Mouse (Mus musculus) C2C12 (cell line): ENCODE results near the gene Ptpn5.

Experiments used
- CTCF ChIP-seq: IDR thresholded peaks from one replicate; pipeline ENCODE4 v1.5.1; 2011; ENCODE audit not compliant: control insufficient read depth, insufficient read depth, insufficient read length
- MYOG ChIP-seq: IDR thresholded peaks from one replicate; pipeline ENCODE4 v1.6.1; 2011; ENCODE audit not compliant: control insufficient read depth, insufficient read length; ENCODE audit errors: extremely low read depth

DNA sequence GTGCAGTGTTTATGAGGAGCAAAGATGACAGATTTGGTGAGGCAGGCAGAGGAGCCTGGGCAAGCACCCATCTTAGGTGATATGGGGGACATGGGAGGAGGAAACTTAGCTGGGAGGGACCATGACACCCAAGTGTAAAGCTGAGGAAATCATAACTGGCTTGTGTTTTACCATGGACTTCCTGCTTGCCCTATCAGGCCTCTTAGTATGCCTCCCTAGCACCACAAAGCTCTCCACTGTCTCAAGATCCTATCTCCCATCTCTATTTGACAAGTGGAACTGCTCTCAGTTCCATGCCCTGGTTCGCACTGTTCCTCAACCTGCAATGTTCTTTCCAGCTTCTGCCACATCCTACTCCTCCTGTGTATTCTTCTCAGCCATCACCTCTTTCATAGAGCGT, 18.0 kb downstream of the Ptpn5 start:
- TF ChIP-seq CTCF, result no peak
- TF ChIP-seq MYOG, result no peak
